Mouse (Mus musculus): ENCODE measurements around the gene Ivd. TPM values are rescaled to one million over a fixed set of nuclear protein-coding genes. Genes with fewer than 3 reads are reported as not detected.

Ivd gene
- total RNA-seq (2022), result 100 to 1,000 TPM in 3 of 4 experiments, 10 to 100 TPM in 1; 98.7 to 127 (median 107) TPM

- DNase-seq (ENCODE audit: low spot score in 2 of 2), result peak; percentile 94 to 95
Measured at GRCm38 (mm10) chr2:118861454-118862339, at the start of gene Ivd. TSS of gene Ivd (plus strand) at chr2:118861954.

GRCm38 (mm10) chr2:118812724-118813123 lies 49.0 kb upstream of the Ivd start:
- DNase-seq (ENCODE audit: low spot score in 2 of 2), result no peak

GRCm38 (mm10) chr2:118813981-118814836 lies 47.5 kb upstream of the Ivd start, which contains the start of gene Knstrn:
TSS of gene Knstrn (plus strand) at chr2:118814003.
- peak; percentile 83 to 89 for DNase-seq (ENCODE audit: low spot score in 2 of 2)

- no peak for DNase-seq (ENCODE audit: low spot score in 2 of 2)
Measured at GRCm38 (mm10) chr2:118822800-118823199, 39.0 kb upstream of the Ivd start.

- DNase-seq (ENCODE audit: low spot score in 2 of 2), result no peak
Measured at GRCm38 (mm10) chr2:118824396-118824795, 37.4 kb upstream of the Ivd start.

GRCm38 (mm10) chr2:118829096-118829495 lies 32.7 kb upstream of the Ivd start:
- no peak for DNase-seq (ENCODE audit: low spot score in 2 of 2)

GRCm38 (mm10) chr2:118834061-118834460 lies 27.7 kb upstream of the Ivd start:
- DNase-seq (ENCODE audit: low spot score in 2 of 2), result no peak

- DNase-seq (ENCODE audit: low spot score in 2 of 2), result no peak
Measured at GRCm38 (mm10) chr2:118835115-118835514, 26.6 kb upstream of the Ivd start.

- no peak for DNase-seq (ENCODE audit: low spot score in 2 of 2)
Measured at GRCm38 (mm10) chr2:118838330-118838729, 23.4 kb upstream of the Ivd start.

GRCm38 (mm10) chr2:118841186-118841585 lies 20.6 kb upstream of the Ivd start:
- DNase-seq (ENCODE audit: low spot score in 2 of 2), result no peak

GRCm38 (mm10) chr2:118841774-118842173 lies 20.0 kb upstream of the Ivd start:
- no peak for DNase-seq (ENCODE audit: low spot score in 2 of 2)

- no peak for DNase-seq (ENCODE audit: low spot score in 2 of 2)
Measured at GRCm38 (mm10) chr2:118844427-118844826, 17.3 kb upstream of the Ivd start.

GRCm38 (mm10) chr2:118846246-118846645 lies 15.5 kb upstream of the Ivd start:
- no peak for DNase-seq (ENCODE audit: low spot score in 2 of 2)

GRCm38 (mm10) chr2:118851756-118852155 lies 10.0 kb upstream of the Ivd start:
- no peak for DNase-seq (ENCODE audit: low spot score in 2 of 2)

- DNase-seq (ENCODE audit: low spot score in 2 of 2), result no peak
Measured at GRCm38 (mm10) chr2:118862340-118862675, 554 bp downstream of the Ivd start.

GRCm38 (mm10) chr2:118870601-118871000 lies 8.8 kb downstream of the Ivd start:
- no peak for DNase-seq (ENCODE audit: low spot score in 2 of 2)

- no peak for DNase-seq (ENCODE audit: low spot score in 2 of 2)
Measured at GRCm38 (mm10) chr2:118871032-118871431, 9.3 kb downstream of the Ivd start.

- DNase-seq (ENCODE audit: low spot score in 2 of 2), result no peak
Measured at GRCm38 (mm10) chr2:118873018-118873417, 11.3 kb downstream of the Ivd start.

- no peak for DNase-seq (ENCODE audit: low spot score in 2 of 2)
Measured at GRCm38 (mm10) chr2:118873890-118874430, 12.2 kb downstream of the Ivd start.

- no peak for DNase-seq (ENCODE audit: low spot score in 2 of 2)
Measured at GRCm38 (mm10) chr2:118875316-118875715, 13.6 kb downstream of the Ivd start.

- DNase-seq (ENCODE audit: low spot score in 2 of 2), result no peak
Measured at GRCm38 (mm10) chr2:118876453-118876852, 14.7 kb downstream of the Ivd start.

- DNase-seq (ENCODE audit: low spot score in 2 of 2), result no peak
Measured at GRCm38 (mm10) chr2:118881019-118881418, 19.3 kb downstream of the Ivd start.
